8 mouse cellular contexts compared by ENCODE assay signal in the genomic region with DNA sequence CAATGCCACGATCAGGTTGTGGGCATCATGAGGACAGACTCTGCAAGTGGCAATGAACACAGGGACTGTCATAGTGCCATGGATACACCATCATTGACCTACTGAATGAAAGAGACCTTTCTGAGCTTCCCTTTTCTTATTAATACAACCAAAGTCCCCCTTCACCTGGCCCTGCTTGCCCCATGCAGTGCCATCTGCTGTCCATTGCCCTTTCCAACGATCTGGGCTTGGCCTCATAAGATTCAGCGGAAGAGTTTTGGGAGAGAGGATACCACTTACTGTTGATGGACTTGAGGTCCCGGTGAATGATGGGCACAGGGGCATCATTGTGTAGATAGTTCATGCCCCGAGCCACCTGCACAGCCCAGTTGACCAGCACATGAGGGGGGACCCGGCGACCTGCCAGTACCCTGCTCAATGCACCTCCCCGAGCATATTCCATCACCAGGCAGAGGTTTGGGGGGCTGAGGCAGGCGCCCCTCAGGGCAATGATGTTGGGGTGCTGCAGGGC. TPM values are rescaled to one million over a fixed set of nuclear protein-coding genes. Genes with fewer than 3 reads are reported as not detected.
DNase-seq lines count a peak whose midpoint lies in the region; ATAC-seq and TF ChIP-seq lines count a peak whose summit lies in the region.

No protein-coding gene starts in this region.

- H3K9me3 ChIP-seq in kidney, postnatal 0 days (replicated peaks; ENCODE audit: low read length): no peaks in the 10 kb centered on the region
- H3K9me3 ChIP-seq in hindbrain, embryonic 16.5 days (ENCODE audit: control insufficient read depth, low read length): no peaks in the 10 kb centered on the region

- no peak overlapping the region for H3K27ac ChIP-seq in kidney, postnatal 0 days
- peak overlapping the region; percentile 18; the same call in 1 of the 2 replicates for H3K27ac ChIP-seq in cortical plate, adult 2 months (ENCODE audit: insufficient read depth, low read length)
- H3K27ac ChIP-seq in hindbrain, embryonic 16.5 days (ENCODE audit: low read depth, low read length): peak overlapping the region; percentile 92

- peaks cover 11% of the 10 kb centered on the region; the same call in 1 of the 2 replicates for H3K4me1 ChIP-seq in kidney, postnatal 0 days (replicated peaks; ENCODE audit: insufficient read depth, low read length)
- H3K4me1 ChIP-seq in cortical plate, adult 2 months (ENCODE audit: control insufficient read depth, insufficient read depth, low read length): peaks cover 5% of the 10 kb centered on the region; the same call in 1 of the 2 replicates
- H3K4me1 ChIP-seq in hindbrain, embryonic 16.5 days (ENCODE audit: control insufficient read depth, insufficient read depth, low read depth, low read length): peaks cover 28% of the 10 kb centered on the region

- H3K79me2 ChIP-seq in myocyte (ENCODE audit: control insufficient read depth, insufficient read depth): peaks cover 12% of the 10 kb centered on the region

- no peaks in the 10 kb centered on the region for H3K27me3 ChIP-seq in kidney, postnatal 0 days (ENCODE audit: insufficient read depth, low read length)
- H3K27me3 ChIP-seq in hindbrain, embryonic 16.5 days (replicated peaks; ENCODE audit: control insufficient read depth, insufficient read depth, low read length): no peaks in the 10 kb centered on the region
- no peaks in the 10 kb centered on the region for H3K27me3 ChIP-seq in myocyte (ENCODE audit: control insufficient read depth, insufficient read depth, insufficient read length)

- peak overlapping the region; percentile 21 for H3ac ChIP-seq in myocyte (ENCODE audit: control insufficient read depth, insufficient read length)

- H3K4me2 ChIP-seq in kidney, postnatal 0 days (ENCODE audit: low read length): peak overlapping the region; percentile 100
- H3K4me2 ChIP-seq in hindbrain, embryonic 16.5 days (ENCODE audit: low read length): peak overlapping the region; percentile 98
- H3K4me2 ChIP-seq in myocyte (ENCODE audit: low read depth): peak overlapping the region; percentile 76

- DNase-seq in kidney, postnatal 0 days (ENCODE audit: low spot score): no peak
- no peak for DNase-seq in kidney, postnatal 25 days
- no peak for DNase-seq in urinary bladder, postnatal 4 days (ENCODE audit: low spot score in 2 of 2)

- WGBS in kidney, postnatal 0 days: 53% methylated on average over 9 of the region's 9 CpGs
- WGBS in hindbrain, embryonic 16.5 days: 50% methylated on average over 9 of the region's 9 CpGs

- 0 out of 2 replicates have a peak, but pooled peaks cover 5% of the 10 kb centered on the region for H3K36me3 ChIP-seq in kidney, postnatal 0 days (ENCODE audit: insufficient read depth, low read length)
- H3K36me3 ChIP-seq in hindbrain, embryonic 16.5 days (ENCODE audit: control insufficient read depth, insufficient read depth, low read length): 0 out of 2 replicates have a peak, but pooled peaks cover under 1% of the 10 kb centered on the region
- peaks cover 5% of the 10 kb centered on the region for H3K36me3 ChIP-seq in myocyte (ENCODE audit: control insufficient read depth, insufficient read depth)

- TF ChIP-seq POLR2A in cortical plate, adult 2 months (IDR thresholded peaks at IDR 0.05; ENCODE audit: extremely low read depth, insufficient read depth, low read length): no peak
- TF ChIP-seq POLR2A in myocyte (IDR thresholded peaks at IDR 0.05; ENCODE audit: insufficient read length, low read depth): no peak

- ATAC-seq in kidney, postnatal 0 days (replicated peaks; ENCODE audit: low FRiP score, low read depth): no peak
- ATAC-seq in hindbrain, embryonic 16.5 days: peak; percentile 1; the same call in 1 of the 2 replicates
- no peak for ATAC-seq in megakaryocyte-erythroid progenitor cell, adult 5-6 weeks (replicated peaks; ENCODE audit: low FRiP score, low TSS enrichment, poor library complexity, severe bottlenecking)
- ATAC-seq in CD4-positive, CD25-positive, alpha-beta regulatory T cell, adult 4 months: no peak

- TF ChIP-seq CTCF in kidney, postnatal 0 days (IDR thresholded peaks at IDR 0.05; ENCODE audit: low read depth): peak; percentile 38; the same call in 1 of the 2 replicates
- TF ChIP-seq CTCF in cortical plate, adult 2 months (IDR thresholded peaks at IDR 0.05; ENCODE audit: extremely low read depth, insufficient read depth, low read length): no peak

- peak overlapping the region; percentile 82 for H3K9ac ChIP-seq in kidney, postnatal 0 days (ENCODE audit: low read depth, low read length)
- peak overlapping the region; percentile 97 for H3K9ac ChIP-seq in hindbrain, embryonic 16.5 days (ENCODE audit: low read depth, low read length)

- peak overlapping the region; percentile 94 for H3K4me3 ChIP-seq in kidney, postnatal 0 days (replicated peaks; ENCODE audit: low read depth, low read length)
- H3K4me3 ChIP-seq in cortical plate, adult 2 months (ENCODE audit: insufficient read depth, low read length): peak overlapping the region; percentile 35
- H3K4me3 ChIP-seq in hindbrain, embryonic 16.5 days (ENCODE audit: low read length): peak overlapping the region; percentile 94
- peak overlapping the region; percentile 43 for H3K4me3 ChIP-seq in myocyte

TF ChIP-seq in myocyte, 11 proteins besides CTCF, POLR2A, EP300 and RAD21:
- TF ChIP-seq REST (IDR thresholded peaks at IDR 0.05; ENCODE audit: insufficient read depth, insufficient read length): no peak
- no peak for TF ChIP-seq USF1 (IDR thresholded peaks at IDR 0.05; ENCODE audit: low read depth)
- no peak for TF ChIP-seq TCF3 (IDR thresholded peaks at IDR 0.05; ENCODE audit: insufficient read length, low read depth)
- TF ChIP-seq TCF12 (IDR thresholded peaks at IDR 0.05; ENCODE audit: insufficient read depth, poor library complexity, severe bottlenecking): no peak

RNA-seq across cellular contexts. Expression of gene Map3k10, which starts 1.3 kb away (rescaled TPM):
- 5.0 and 6.8 TPM in 2 replicates for polyA plus RNA-seq in kidney, postnatal 0 days (2015; fragmentation: Nextera tagmentation; extraction: Ambion mirVana)
- polyA plus RNA-seq in cortical plate, adult 2 months (2012; rRNA removed): 181 and 189 TPM in 2 replicates
- polyA plus RNA-seq in hindbrain, embryonic 16.5 days (2015; fragmentation: Nextera tagmentation; extraction: Ambion mirVana): 17.5 and 18.7 TPM in 2 replicates
- 39.4 TPM for polyA plus RNA-seq in myocyte (2012; fragmentation: generic; extraction: Trizol)
- total RNA-seq in megakaryocyte-erythroid progenitor cell, adult 5-6 weeks (2014; fragmentation: Nextera tagmentation): 6.2 and 13.5 TPM in 2 replicates
- total RNA-seq in megakaryocyte-erythroid progenitor cell, adult 5-6 weeks (2017): 2.9 and 4.5 TPM in 2 replicates
- polyA plus RNA-seq in CD4-positive, CD25-positive, alpha-beta regulatory T cell, adult 4 months (2017; shearing (Covaris generic)): 1 to 10 TPM in 1 of 2 experiments, under 1 TPM in 1; 0.76 to 1.5 TPM

RNA-seq across cellular contexts. Expression of gene Zfp607b, which starts 16.0 kb away (rescaled TPM):
- polyA plus RNA-seq in kidney, postnatal 0 days (2015; fragmentation: Nextera tagmentation; extraction: Ambion mirVana): 2.9 and 3.2 TPM in 2 replicates
- polyA plus RNA-seq in cortical plate, adult 2 months (2012; rRNA removed): 8.0 and 9.8 TPM in 2 replicates
- 12.0 and 13.6 TPM in 2 replicates for polyA plus RNA-seq in hindbrain, embryonic 16.5 days (2015; fragmentation: Nextera tagmentation; extraction: Ambion mirVana)
- 1.7 TPM for polyA plus RNA-seq in myocyte (2012; fragmentation: generic; extraction: Trizol)
- 6.8 TPM in 1 of 2 replicates, not detected in the other for total RNA-seq in megakaryocyte-erythroid progenitor cell, adult 5-6 weeks (2014; fragmentation: Nextera tagmentation)
- total RNA-seq in megakaryocyte-erythroid progenitor cell, adult 5-6 weeks (2017): 1.2 and 1.7 TPM in 2 replicates
- 1 to 10 TPM; 3.0 to 3.6 TPM for polyA plus RNA-seq in CD4-positive, CD25-positive, alpha-beta regulatory T cell, adult 4 months (2017; shearing (Covaris generic))

RNA-seq across cellular contexts. Expression of gene Ttc9b, which starts 19.4 kb away (rescaled TPM):
- polyA plus RNA-seq in kidney, postnatal 0 days (2015; fragmentation: Nextera tagmentation; extraction: Ambion mirVana): not detected in 2 replicates
- 188 and 192 TPM in 2 replicates for polyA plus RNA-seq in cortical plate, adult 2 months (2012; rRNA removed)
- 86.2 and 99.1 TPM in 2 replicates for polyA plus RNA-seq in hindbrain, embryonic 16.5 days (2015; fragmentation: Nextera tagmentation; extraction: Ambion mirVana)
- polyA plus RNA-seq in myocyte (2012; fragmentation: generic; extraction: Trizol): 0.20 TPM
- total RNA-seq in megakaryocyte-erythroid progenitor cell, adult 5-6 weeks (2014; fragmentation: Nextera tagmentation): not detected in 2 replicates
- total RNA-seq in megakaryocyte-erythroid progenitor cell, adult 5-6 weeks (2017): not detected in 2 replicates
- polyA plus RNA-seq in CD4-positive, CD25-positive, alpha-beta regulatory T cell, adult 4 months (2017; shearing (Covaris generic)): not detected

RNA-seq across cellular contexts. Expression of gene Zfp60, which starts 58.1 kb away (rescaled TPM):
- 20.8 and 23.9 TPM in 2 replicates for polyA plus RNA-seq in kidney, postnatal 0 days (2015; fragmentation: Nextera tagmentation; extraction: Ambion mirVana)
- 15.9 and 17.3 TPM in 2 replicates for polyA plus RNA-seq in cortical plate, adult 2 months (2012; rRNA removed)
- polyA plus RNA-seq in hindbrain, embryonic 16.5 days (2015; fragmentation: Nextera tagmentation; extraction: Ambion mirVana): 84.1 and 94.2 TPM in 2 replicates
- 2.0 TPM for polyA plus RNA-seq in myocyte (2012; fragmentation: generic; extraction: Trizol)
- 7.9 and 8.5 TPM in 2 replicates for total RNA-seq in megakaryocyte-erythroid progenitor cell, adult 5-6 weeks (2014; fragmentation: Nextera tagmentation)
- total RNA-seq in megakaryocyte-erythroid progenitor cell, adult 5-6 weeks (2017): 9.2 and 12.5 TPM in 2 replicates
- polyA plus RNA-seq in CD4-positive, CD25-positive, alpha-beta regulatory T cell, adult 4 months (2017; shearing (Covaris generic)): 10 to 100 TPM; 11.7 to 19.1 TPM

Comparison
In these comparisons a context has a peak if more than half of its experiments do, and no peak if none do; other contexts are left out.
1. H3K4me3 ChIP-seq: peak in every context shown above with its lines; median percentile 94 in kidney, postnatal 0 days; 94 in hindbrain, embryonic 16.5 days; 43 in myocyte; 35 in cortical plate, adult 2 months.
2. RNA of gene Ttc9b, which starts 19.4 kb away (polyA plus RNA-seq): 188 to 192 TPM in cortical plate, adult 2 months and 86.2 to 99.1 TPM in hindbrain, embryonic 16.5 days; 0.20 TPM in myocyte (single experiment), not detected in CD4-positive, CD25-positive, alpha-beta regulatory T cell, adult 4 months and not detected in kidney, postnatal 0 days; every median in the first group is over 10 times any median in the second.
3. Peak in every context shown above with its lines, with median percentiles within 50 percentile points of each other: H3K4me2 ChIP-seq.